Mouse (Mus musculus): Measurements from ENCODE around the gene Bcl2. TPM values are rescaled to one million over a fixed set of nuclear protein-coding genes. Genes with fewer than 3 reads are reported as not detected.

The Bcl2 gene
- polyA plus RNA-seq (2015; fragmentation: Nextera tagmentation; extraction: Ambion mirVana) = 23.7 and 29.1 TPM in 2 replicates

DNA sequence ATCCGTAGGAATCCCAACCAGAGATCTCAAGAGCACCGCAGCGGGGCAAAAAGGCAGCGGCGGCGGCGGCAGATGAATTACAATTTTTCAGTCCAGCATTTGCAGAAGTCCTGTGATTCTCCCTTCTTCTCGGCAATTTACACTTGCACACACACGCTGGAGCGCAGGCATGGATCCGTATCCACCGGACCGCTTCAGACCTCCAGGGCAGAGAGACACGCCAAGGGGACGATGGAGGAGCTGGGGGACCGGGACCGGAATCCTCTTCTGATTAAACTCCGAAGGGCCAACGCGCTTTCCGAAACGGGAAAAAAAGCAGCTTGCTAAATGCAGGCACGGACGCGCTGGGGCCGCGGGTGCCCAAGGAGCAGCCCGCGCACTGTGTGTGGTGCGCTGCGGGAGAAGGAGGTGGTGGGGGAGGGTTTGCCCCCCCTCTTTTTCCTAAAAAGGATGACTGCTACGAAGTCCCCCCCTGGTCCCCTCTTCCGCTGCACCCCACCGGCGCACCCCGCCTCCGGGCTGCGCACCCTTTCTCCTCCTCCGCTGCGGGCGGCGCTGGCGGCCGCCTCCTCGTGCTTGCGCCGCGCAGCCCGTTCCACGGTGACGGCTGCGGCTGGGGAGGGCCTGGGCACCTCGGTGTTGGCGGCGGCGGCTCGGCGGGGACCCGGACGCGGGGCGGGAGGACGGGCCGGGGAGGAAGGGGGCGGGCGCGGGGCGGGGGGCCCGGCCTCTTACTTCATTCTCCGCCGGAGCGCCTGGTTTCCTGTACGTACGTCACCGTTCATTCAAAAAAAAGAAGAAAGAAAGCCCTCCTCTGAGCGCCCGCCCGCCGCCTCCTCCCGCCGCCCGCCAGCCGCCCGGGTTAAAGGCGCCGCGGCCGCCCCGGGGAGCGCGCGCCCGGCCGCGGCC is at the start of gene Bcl2:
Gene Bcl2 (minus strand): TSS at position 654 of the 909 bp plus-strand sequence.
- Histone ChIP-seq H3K9ac (peak within 1 kb of the TSS; percentile 84), H3K27ac (peak within 1 kb of the TSS; percentile 94), H3K27me3 (no peaks in the 10 kb centered on the region), H3K4me2 (peak within 1 kb of the TSS; percentile 97), H3K4me1 (peaks cover 31% of the 10 kb centered on the region), H3K9me3 (no peaks in the 10 kb centered on the region), H3K4me3 (peak within 1 kb of the TSS; percentile 76), H3K36me3 (no peaks in the 10 kb centered on the region)
- under 1% methylated on average over 66 of the region's 95 CpGs for WGBS
- ATAC-seq (ENCODE audit: insufficient number of reproducible peaks, insufficient read depth, low FRiP score, low TSS enrichment, low read depth) = peak; percentile 85

GRCm38 (mm10) chr1:106760750-106761149 is 46.7 kb upstream of the Bcl2 start:
- no peak overlapping the region for H3K9ac ChIP-seq
- 87% methylated on average over 3 of the region's 3 CpGs for WGBS
- ATAC-seq (ENCODE audit: insufficient number of reproducible peaks, insufficient read depth, low FRiP score, low TSS enrichment, low read depth) = no peak
- H3K4me2 ChIP-seq = no peak overlapping the region; the same call in 1 of the 2 replicates
- peaks cover 15% of the 10 kb centered on the region for H3K4me1 ChIP-seq
- no peak overlapping the region for H3K4me3 ChIP-seq
- H3K27me3 ChIP-seq = no peaks in the 10 kb centered on the region
- no peaks in the 10 kb centered on the region for H3K9me3 ChIP-seq
- peaks cover 19% of the 10 kb centered on the region for H3K36me3 ChIP-seq
- H3K27ac ChIP-seq = peak overlapping the region; percentile 90; the same call in 1 of the 2 replicates

DNA sequence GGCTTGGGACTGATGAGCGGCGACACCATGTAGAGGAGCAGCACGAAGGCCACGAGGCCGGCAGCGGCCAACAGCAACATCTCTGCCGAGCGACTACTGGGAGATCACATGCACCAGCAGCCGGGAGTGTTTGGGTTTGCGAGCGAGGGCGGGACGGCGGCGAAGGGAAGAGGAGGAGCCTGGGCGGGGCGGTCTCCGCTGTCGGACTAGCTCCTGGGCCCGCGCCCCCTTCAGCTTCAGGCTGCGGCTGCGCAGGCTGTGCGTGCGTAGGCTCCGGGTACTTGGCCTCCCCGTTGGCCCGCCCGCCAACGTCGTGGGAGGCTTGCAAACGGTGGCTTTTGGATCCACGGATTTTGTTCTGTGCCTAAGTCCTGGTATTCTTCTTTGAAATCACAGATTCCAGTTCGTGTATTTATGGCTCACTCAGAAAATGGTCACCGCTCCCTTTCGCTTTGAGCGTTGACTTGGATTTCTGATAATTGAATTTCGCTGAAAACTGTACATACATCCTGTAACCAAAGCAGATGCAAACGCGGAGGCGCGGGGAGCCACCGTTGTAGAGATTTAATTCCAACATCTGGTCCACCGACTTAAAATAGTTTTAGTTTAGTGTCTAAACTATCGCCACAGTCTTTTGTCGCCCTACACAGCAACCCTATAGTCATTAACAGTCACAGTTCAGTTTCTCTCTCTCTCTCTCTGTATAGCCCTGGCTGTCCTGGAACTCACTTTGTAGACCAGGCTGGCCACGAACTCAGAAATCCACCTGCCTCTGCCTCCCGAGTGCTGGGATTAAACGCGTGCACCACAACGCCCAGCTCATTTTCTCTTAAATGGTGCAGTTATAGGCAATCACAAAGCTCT is 45.7 kb upstream of the Bcl2 start, which contains the start of gene Kdsr:
Gene Kdsr (minus strand): TSS at position 156 of the 864 bp plus-strand sequence.
- H3K36me3 ChIP-seq = peaks cover 17% of the 10 kb centered on the region
- peak within 1 kb of the TSS; percentile 82 for H3K4me2 ChIP-seq
- 3% methylated on average over 51 of the region's 51 CpGs for WGBS
- no peaks in the 10 kb centered on the region for H3K9me3 ChIP-seq
- peak within 1 kb of the TSS; percentile 90 for H3K27ac ChIP-seq
- H3K27me3 ChIP-seq = no peaks in the 10 kb centered on the region
- peak; percentile 100 for ATAC-seq (ENCODE audit: insufficient number of reproducible peaks, insufficient read depth, low FRiP score, low TSS enrichment, low read depth)
- H3K4me3 ChIP-seq = peak within 1 kb of the TSS; percentile 81
- peak within 1 kb of the TSS; percentile 85 for H3K9ac ChIP-seq
- H3K4me1 ChIP-seq = peaks cover 15% of the 10 kb centered on the region

- no peaks in the 10 kb centered on the region for H3K27me3 ChIP-seq
- H3K4me1 ChIP-seq = peaks cover 15% of the 10 kb centered on the region
- 1% methylated on average over 34 of the region's 34 CpGs for WGBS
- H3K9ac ChIP-seq = peak overlapping the region; percentile 85
- H3K27ac ChIP-seq = peak overlapping the region; percentile 90
- H3K4me2 ChIP-seq = peak overlapping the region; percentile 82
- H3K4me3 ChIP-seq = peak overlapping the region; percentile 81
- H3K9me3 ChIP-seq = no peaks in the 10 kb centered on the region
- peaks cover 19% of the 10 kb centered on the region for H3K36me3 ChIP-seq
- ATAC-seq (ENCODE audit: insufficient number of reproducible peaks, insufficient read depth, low FRiP score, low TSS enrichment, low read depth) = peak; percentile 56
Measured at GRCm38 (mm10) chr1:106758734-106759571, 44.9 kb upstream of the Bcl2 start.

GRCm38 (mm10) chr1:106756633-106757032 is 42.6 kb upstream of the Bcl2 start:
- WGBS = 87% methylated on average over 4 of the region's 4 CpGs
- Histone ChIP-seq H3K9ac (no peak overlapping the region), H3K27me3 (no peaks in the 10 kb centered on the region), H3K4me3 (no peak overlapping the region), H3K27ac (no peak overlapping the region), H3K9me3 (no peaks in the 10 kb centered on the region), H3K4me2 (no peak overlapping the region), H3K4me1 (peaks cover 15% of the 10 kb centered on the region), H3K36me3 (peaks cover 14% of the 10 kb centered on the region; the same call in 1 of the 2 replicates)
- ATAC-seq (ENCODE audit: insufficient number of reproducible peaks, insufficient read depth, low FRiP score, low TSS enrichment, low read depth) = no peak

GRCm38 (mm10) chr1:106752013-106752412 is 37.9 kb upstream of the Bcl2 start:
- H3K4me1 ChIP-seq = no peaks in the 10 kb centered on the region
- H3K27ac ChIP-seq = no peak overlapping the region
- ATAC-seq (ENCODE audit: insufficient number of reproducible peaks, insufficient read depth, low FRiP score, low TSS enrichment, low read depth) = no peak
- 96% methylated on average over 5 of the region's 5 CpGs for WGBS
- no peak overlapping the region for H3K9ac ChIP-seq
- H3K4me2 ChIP-seq = no peak overlapping the region
- H3K4me3 ChIP-seq = no peak overlapping the region
- peaks cover 22% of the 10 kb centered on the region for H3K36me3 ChIP-seq
- H3K27me3 ChIP-seq = no peaks in the 10 kb centered on the region
- no peaks in the 10 kb centered on the region for H3K9me3 ChIP-seq

DNA sequence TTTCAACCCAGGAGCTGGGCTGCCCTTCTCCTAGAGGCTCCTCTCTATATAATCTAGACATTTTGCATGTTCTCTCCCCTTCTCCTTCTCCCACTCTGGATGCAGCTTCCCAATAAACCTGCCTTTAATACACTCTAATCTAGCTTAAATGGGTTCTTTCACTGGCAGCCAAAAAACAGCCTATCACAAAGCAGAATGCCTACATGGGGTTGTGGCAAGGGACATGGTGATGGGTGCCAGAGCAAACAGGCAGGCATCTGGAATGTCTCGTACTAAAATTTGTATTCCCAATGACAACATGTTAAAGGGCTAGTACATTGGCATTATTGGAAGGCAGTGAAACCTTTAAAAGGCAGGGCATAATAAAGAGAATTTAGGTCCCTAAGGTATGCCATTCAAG is 36.6 kb upstream of the Bcl2 start:
- Histone ChIP-seq H3K9ac (no peak overlapping the region), H3K4me1 (no peaks in the 10 kb centered on the region), H3K4me2 (no peak overlapping the region), H3K9me3 (no peaks in the 10 kb centered on the region), H3K36me3 (peaks cover 35% of the 10 kb centered on the region), H3K27me3 (no peaks in the 10 kb centered on the region), H3K27ac (no peak overlapping the region), H3K4me3 (no peak overlapping the region)
- no peak for ATAC-seq (ENCODE audit: insufficient number of reproducible peaks, insufficient read depth, low FRiP score, low TSS enrichment, low read depth)
- WGBS = 80% methylated on average over 1 of the region's 1 CpGs

DNA sequence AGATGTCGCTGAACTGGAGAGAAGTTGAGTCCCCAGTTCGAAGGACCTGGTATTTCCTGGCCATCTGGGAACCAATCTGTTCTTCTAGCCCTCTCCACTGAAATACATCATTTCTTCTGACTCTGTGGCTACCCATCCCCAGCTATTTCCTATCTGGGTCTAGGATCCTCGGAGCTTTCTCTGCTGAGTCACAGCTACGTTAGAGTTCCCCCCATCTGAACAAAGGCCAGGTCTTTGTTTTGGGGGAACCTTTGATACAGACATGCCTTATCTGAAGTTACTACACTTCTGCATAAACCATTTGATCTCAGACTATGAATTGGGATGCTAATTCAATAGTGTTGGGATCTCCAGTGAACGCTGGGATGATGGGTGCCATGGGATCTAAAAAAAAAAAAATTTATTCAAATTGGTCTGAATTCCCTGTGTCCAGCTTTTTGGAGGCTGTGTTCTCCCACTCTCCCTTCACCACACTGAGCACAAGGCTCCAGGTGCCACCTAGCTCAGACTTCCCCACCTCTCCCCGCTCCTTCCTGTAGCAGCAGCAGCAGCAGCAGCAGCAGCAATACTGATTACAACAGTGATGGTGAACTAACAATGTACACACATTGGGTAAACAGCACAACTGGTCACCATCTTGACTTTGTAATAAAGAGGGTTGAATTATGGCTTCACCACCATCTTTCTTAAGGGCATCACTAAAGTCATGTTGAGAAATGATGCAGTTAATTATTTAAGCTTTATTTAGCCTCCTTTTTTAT is 34.7 kb upstream of the Bcl2 start:
- H3K9me3 ChIP-seq = no peaks in the 10 kb centered on the region
- ATAC-seq (ENCODE audit: insufficient number of reproducible peaks, insufficient read depth, low FRiP score, low TSS enrichment, low read depth) = no peak
- H3K4me2 ChIP-seq = no peak overlapping the region
- 88% methylated on average over 6 of the region's 6 CpGs for WGBS
- H3K36me3 ChIP-seq = peaks cover 25% of the 10 kb centered on the region
- H3K9ac ChIP-seq = no peak overlapping the region
- no peaks in the 10 kb centered on the region for H3K4me1 ChIP-seq
- H3K4me3 ChIP-seq = no peak overlapping the region
- H3K27ac ChIP-seq = no peak overlapping the region
- no peaks in the 10 kb centered on the region for H3K27me3 ChIP-seq

- no peak overlapping the region for H3K9ac ChIP-seq
- 93% methylated on average over 6 of the region's 6 CpGs for WGBS
- peaks cover 50% of the 10 kb centered on the region for H3K36me3 ChIP-seq
- H3K4me3 ChIP-seq = no peak overlapping the region
- H3K27ac ChIP-seq = no peak overlapping the region
- no peak overlapping the region for H3K4me2 ChIP-seq
- H3K9me3 ChIP-seq = no peaks in the 10 kb centered on the region
- H3K4me1 ChIP-seq = no peaks in the 10 kb centered on the region
- no peaks in the 10 kb centered on the region for H3K27me3 ChIP-seq
- no peak for ATAC-seq (ENCODE audit: insufficient number of reproducible peaks, insufficient read depth, low FRiP score, low TSS enrichment, low read depth)
Measured at GRCm38 (mm10) chr1:106742980-106743379, 28.9 kb upstream of the Bcl2 start.

- no peak overlapping the region for H3K9ac ChIP-seq
- peaks cover 47% of the 10 kb centered on the region for H3K36me3 ChIP-seq
- 90% methylated on average over 4 of the region's 4 CpGs for WGBS
- no peak for ATAC-seq (ENCODE audit: insufficient number of reproducible peaks, insufficient read depth, low FRiP score, low TSS enrichment, low read depth)
- no peak overlapping the region for H3K4me3 ChIP-seq
- no peak overlapping the region for H3K27ac ChIP-seq
- no peaks in the 10 kb centered on the region for H3K4me1 ChIP-seq
- H3K4me2 ChIP-seq = no peak overlapping the region
- H3K9me3 ChIP-seq = no peaks in the 10 kb centered on the region
- no peaks in the 10 kb centered on the region for H3K27me3 ChIP-seq
Measured at GRCm38 (mm10) chr1:106740735-106741134, 26.7 kb upstream of the Bcl2 start.
